Mouse (Mus musculus): ENCODE data around the gene Serf2.
A peak's percentile ranks its signal among the peaks of the same experiment; 100 is the strongest.
"Not testable (repeated sequence)": the region's sequence is repeated elsewhere in the genome, so short reads cannot be mapped to it uniquely, and the experiment has no call there.

Serf2 gene

DNA sequence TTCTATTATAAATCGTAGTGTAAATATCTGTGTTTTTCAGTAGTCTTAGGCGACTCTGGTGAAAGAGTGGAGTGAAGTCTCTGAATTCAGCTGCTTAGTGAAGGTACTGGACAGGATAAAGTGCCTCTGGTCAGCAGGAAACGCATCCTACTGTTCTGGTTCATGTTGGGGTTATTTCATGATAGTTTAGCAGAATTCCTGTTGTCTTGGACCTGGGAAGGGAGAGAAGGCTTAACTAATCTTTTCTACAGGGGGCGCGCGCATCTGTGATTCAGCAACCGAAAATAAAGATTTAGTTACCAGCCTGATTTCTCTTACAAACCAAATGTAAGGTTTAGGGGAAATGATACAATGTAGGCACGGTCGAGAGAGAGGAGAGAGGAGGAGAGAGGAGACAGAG, 859 bp upstream of the Serf2 start:
- DNase-seq (ENCODE audit: low read depth) = peak; percentile 29

GRCm38 (mm10) chr2:121449545-121450011, 583 bp downstream of the Serf2 start:
- no peak for DNase-seq (ENCODE audit: low read depth)

DNA sequence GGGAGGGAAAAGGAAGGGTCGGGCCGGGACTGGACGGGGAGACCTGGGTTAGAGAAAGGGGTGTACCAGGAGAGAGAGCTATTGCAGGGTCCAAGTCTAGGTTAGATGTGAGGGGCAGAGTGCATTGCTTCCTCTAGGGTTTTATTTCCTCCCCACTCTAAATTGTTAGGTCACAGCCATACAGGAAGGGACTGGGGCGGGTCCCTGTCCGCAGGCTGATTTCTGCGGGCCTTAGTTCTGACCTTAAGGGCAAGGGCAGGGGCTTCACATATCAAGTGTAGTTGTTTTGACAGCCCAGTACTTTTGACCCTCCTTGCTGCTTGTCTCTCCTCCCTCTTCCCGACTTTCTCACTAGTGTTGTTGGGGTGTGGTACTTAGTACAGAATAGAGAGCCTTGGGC, 1.1 kb downstream of the Serf2 start:
- no peak for DNase-seq (ENCODE audit: low read depth)

DNA sequence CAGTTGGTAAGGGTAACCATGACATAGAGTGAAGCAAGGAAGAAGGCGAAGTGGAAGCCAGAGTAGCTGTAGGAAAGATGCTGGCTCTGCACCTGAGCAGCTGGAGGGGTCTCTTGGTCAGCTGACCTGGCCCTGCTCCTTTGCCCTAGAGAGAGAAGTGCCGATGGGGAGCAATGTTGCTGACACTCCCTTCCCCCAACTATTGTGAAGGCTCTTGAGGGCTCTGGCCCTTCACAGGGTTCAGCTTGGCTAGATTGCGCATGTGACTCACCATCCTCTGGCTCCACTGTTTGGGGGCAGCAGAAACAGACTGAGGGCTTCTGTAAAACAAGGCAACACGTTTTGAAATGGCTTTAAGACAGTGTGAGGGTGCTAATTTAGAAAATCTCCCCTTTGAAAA, 3.4 kb downstream of the Serf2 start:
- no peak for DNase-seq (ENCODE audit: low read depth)

- no peak for DNase-seq (ENCODE audit: low read depth)
These were observed 4.0 kb downstream of the Serf2 start, which contains the start of gene Hypk for GRCm38 (mm10) chr2:121452990-121453389. Gene Hypk (plus strand): TSS chr2:121453290.

- no peak for DNase-seq (ENCODE audit: low read depth)
These were observed 4.9 kb downstream of the Serf2 start for GRCm38 (mm10) chr2:121453917-121454316.

GRCm38 (mm10) chr2:121455534-121455933, 6.5 kb downstream of the Serf2 start:
- DNase-seq (ENCODE audit: low read depth) = no peak

DNA sequence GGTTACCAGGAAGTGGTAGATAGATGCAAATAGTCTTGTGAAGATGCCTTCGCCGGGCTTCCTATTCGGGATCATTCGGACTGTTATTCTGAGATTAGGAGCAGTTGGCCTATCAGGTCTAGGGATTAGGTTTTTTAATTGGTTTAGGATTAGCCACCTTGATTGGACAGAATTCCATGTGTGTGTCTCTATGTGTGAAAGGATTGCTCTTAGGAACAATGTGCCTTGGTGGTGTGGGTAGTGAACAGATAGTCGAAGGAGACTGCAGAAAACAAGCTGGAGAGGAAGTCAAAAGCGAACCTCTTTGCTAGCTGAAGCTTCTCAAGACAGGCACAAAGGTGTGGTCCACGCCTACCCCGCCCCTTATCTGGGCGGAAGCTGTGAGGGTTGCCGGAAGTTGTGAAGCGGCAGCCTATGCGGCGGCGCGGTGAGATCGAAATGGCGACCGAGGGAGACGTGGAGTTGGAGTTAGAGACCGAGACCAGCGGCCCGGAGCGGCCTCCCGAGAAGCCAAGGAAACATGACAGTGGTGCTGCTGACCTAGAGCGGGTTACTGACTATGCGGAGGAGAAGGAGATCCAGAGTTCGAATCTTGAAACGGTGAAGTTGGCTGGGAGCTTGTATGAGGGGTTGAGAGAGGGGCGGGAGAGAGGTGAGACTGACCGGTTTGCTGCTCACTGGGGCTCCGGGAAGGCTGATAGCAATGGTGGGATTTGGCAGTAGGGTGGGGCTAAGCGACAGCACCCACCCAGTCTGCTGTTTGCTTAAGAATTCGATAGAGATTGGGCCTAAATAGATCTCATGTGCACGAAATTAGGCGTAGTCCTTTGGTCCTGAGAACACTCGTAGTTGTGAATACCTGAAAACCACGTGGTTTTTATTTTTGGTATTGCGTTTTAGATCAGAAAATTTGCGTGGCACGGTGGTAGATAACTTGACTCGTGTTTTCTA, 8.0 kb downstream of the Serf2 start, which contains the start of gene Serinc4:
Serinc4 (minus strand) TSS at position 90 of the 951 bp plus-strand sequence.
- peak; percentile 90 for DNase-seq (ENCODE audit: low read depth)

GRCm38 (mm10) chr2:121460071-121460470, 11.1 kb downstream of the Serf2 start:
- DNase-seq (ENCODE audit: low read depth) = no peak

GRCm38 (mm10) chr2:121468982-121469381, 20.0 kb downstream of the Serf2 start:
- not testable (repeated sequence) for DNase-seq (ENCODE audit: low read depth)

- DNase-seq (ENCODE audit: low read depth) = not testable (repeated sequence)
These were observed 23.8 kb downstream of the Serf2 start for GRCm38 (mm10) chr2:121472783-121473182.

GRCm38 (mm10) chr2:121473301-121474179, 24.5 kb downstream of the Serf2 start, which contains the start of gene Mfap1b:
Gene Mfap1b (minus strand): TSS chr2:121474067.
- peak; percentile 85 for DNase-seq (ENCODE audit: low read depth)

- no peak for DNase-seq (ENCODE audit: low read depth)
These were observed 25.2 kb downstream of the Serf2 start for GRCm38 (mm10) chr2:121474180-121474535.

GRCm38 (mm10) chr2:121475306-121475705, 26.3 kb downstream of the Serf2 start:
- not testable (repeated sequence) for DNase-seq (ENCODE audit: low read depth)

- DNase-seq (ENCODE audit: low read depth) = no peak
These were observed 28.7 kb downstream of the Serf2 start for GRCm38 (mm10) chr2:121477491-121478266.

- no peak for DNase-seq (ENCODE audit: low read depth)
These were observed 31.5 kb downstream of the Serf2 start for GRCm38 (mm10) chr2:121480498-121480897.

GRCm38 (mm10) chr2:121480916-121481315, 31.9 kb downstream of the Serf2 start:
- not testable (repeated sequence) for DNase-seq (ENCODE audit: low read depth)

DNA sequence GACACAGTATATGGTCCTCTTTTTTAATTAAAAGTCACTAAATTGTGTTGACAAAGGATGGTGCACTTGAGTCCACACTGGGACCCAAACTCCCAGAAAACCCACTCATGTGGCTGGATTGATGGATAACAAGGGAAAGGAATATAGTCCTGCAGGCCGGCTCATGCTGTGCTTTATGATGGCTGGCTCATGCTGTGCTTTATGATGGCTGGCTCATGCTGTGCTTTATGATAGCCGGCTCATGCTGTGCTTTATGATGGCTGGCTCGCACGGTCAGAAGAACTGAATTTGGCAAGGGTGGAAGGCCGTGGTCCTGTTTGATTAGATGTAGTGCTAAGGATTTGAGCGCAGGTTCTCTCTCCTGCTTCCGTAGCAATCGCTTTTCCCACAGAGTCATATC, 34.6 kb downstream of the Serf2 start:
- DNase-seq (ENCODE audit: low read depth) = no peak

- DNase-seq (ENCODE audit: low read depth) = not testable (repeated sequence)
These were observed 35.4 kb downstream of the Serf2 start for GRCm38 (mm10) chr2:121484403-121484802.

- DNase-seq (ENCODE audit: low read depth) = not testable (repeated sequence)
These were observed 52.6 kb downstream of the Serf2 start for GRCm38 (mm10) chr2:121501550-121501949.
